Mouse (Mus musculus) frontal cortex, postnatal 10 days (tissue): ENCODE data around the gene Gm11084.

Source experiments
- DNase-seq, 2 experiments: peaks; one replicate each; pipeline ENCODE4 v3.0.0; 2022; ENCODE audit warnings: low spot score in 2 of 2, mixed read lengths in 1 of 2

Gm11084 gene

GRCm38 (mm10) chr2:72952979-72953378 lies 33.5 kb downstream of the Gm11084 start:
- DNase-seq = no peak

- no peak for DNase-seq
These were observed 50.6 kb downstream of the Gm11084 start for GRCm38 (mm10) chr2:72935937-72936336.

GRCm38 (mm10) chr2:72932186-72932585 lies 54.3 kb downstream of the Gm11084 start:
- no peak for DNase-seq

GRCm38 (mm10) chr2:72924981-72925380 lies 61.5 kb downstream of the Gm11084 start:
- DNase-seq = no peak
